Mouse (Mus musculus) bone marrow, adult 2 months (tissue): Measurements from ENCODE around the gene Mthfd1. TPM values are rescaled to one million over a fixed set of nuclear protein-coding genes. Genes with fewer than 3 reads are reported as not detected.
A peak's percentile ranks its signal among the peaks of the same experiment; 100 is the strongest.

Source experiments
- H3K27ac ChIP-seq: fragments of 200-500 bp; 2 replicates; pipeline ENCODE4 v1.5.1; 2012; ENCODE audit warnings: low read depth, mild to moderate bottlenecking, control low read depth, inconsistent platforms, low read length; ENCODE audit not compliant: control insufficient read depth, poor library complexity, insufficient read depth
- H3K4me1 ChIP-seq: fragments of 200-500 bp; 2 replicates; pipeline ENCODE4 v1.6.1; 2011; ENCODE audit warnings: low read length; ENCODE audit not compliant: control insufficient read depth, insufficient read depth
- H3K4me3 ChIP-seq: fragments of 200-500 bp; replicated peaks from 2 replicates; pipeline ENCODE3; 2011; ENCODE audit warnings: mild to moderate bottlenecking, low read depth, low read length, control low read depth; ENCODE audit not compliant: control insufficient read depth
- CTCF ChIP-seq: fragments of 200-500 bp; IDR thresholded peaks from 2 replicates; pipeline ENCODE4 v1.5.1; 2011; ENCODE audit warnings: low read length, control low read depth; ENCODE audit not compliant: control insufficient read depth, insufficient read depth
- POLR2A ChIP-seq: fragments of 200-500 bp; IDR thresholded peaks from 2 replicates; pipeline ENCODE4 v1.6.1; 2011; ENCODE audit warnings: low read depth, mild to moderate bottlenecking, control low read depth, low read length, borderline replicate concordance; ENCODE audit not compliant: control insufficient read depth
- WGBS: fragments of 180-500 bp; shearing (Covaris S2); methylation state at CpG from one replicate; pipeline ENCODE4 v1.1.7; 2018; 5-methylcytosine and 5-hydroxymethylcytosine counted together
- polyA plus RNA-seq: library from polyadenylated mRNA; stranded (reverse); fragments of >200 nt; gene quantifications from 2 replicates; pipeline ENCODE4 v1.2.4, GENCODE M21; 2011; ENCODE audit warnings: low replicate concordance; ENCODE audit not compliant: missing spikeins, insufficient read depth, insufficient read length

Mthfd1 gene
- polyA plus RNA-seq, 1 experiment, result 31.5 TPM

DNA sequence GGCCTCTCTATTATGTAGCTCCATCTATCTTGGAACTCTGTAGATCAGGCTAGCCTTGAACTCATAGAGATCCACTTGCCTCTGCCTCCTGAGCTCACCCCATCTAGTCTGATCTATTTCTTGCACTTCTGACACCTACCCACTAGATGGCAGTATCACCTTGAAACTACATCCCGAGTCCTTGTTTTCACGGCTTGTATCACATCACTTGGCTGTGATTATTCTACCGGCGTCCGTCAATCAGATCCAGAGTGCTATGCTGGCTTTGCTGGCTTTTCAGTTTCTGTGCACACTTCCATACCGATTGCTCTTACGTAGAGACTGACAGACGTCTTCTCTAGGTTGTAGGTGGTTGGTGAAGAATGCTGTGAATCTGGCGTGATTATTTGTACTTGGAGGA, 11.8 kb downstream of the Mthfd1 start:
- H3K27ac ChIP-seq, result no peak overlapping the region
- H3K4me3 ChIP-seq, result no peak overlapping the region
- TF ChIP-seq POLR2A, result no peak
- peak; percentile 20; the same call in 1 of the 2 replicates for TF ChIP-seq CTCF
- no peaks in the 10 kb centered on the region; the same call in 1 of the 2 replicates for H3K4me1 ChIP-seq
- WGBS, result 57% methylated on average over 9 of the region's 9 CpGs

DNA sequence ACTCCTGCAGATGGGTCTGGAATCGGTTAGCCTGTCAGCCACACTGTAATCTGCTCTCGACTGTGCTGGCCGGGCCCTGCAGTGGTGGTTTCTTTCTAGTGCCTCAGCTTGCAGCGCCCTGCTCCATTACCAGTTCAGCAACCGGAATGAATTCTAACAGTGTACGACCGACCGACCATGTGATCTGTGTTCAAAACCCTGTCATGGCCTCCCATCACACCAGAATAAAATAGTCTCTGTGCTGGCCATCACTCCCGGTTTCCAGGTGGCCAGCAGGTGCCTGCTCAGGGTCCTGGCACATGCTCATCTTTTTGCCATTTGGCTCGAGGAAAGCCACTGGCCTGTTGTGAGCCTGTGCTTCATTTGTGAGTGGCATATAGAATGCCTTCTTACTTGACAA, 13.6 kb downstream of the Mthfd1 start:
- Histone ChIP-seq H3K27ac (no peak overlapping the region), H3K4me1 (no peaks in the 10 kb centered on the region; the same call in 1 of the 2 replicates), H3K4me3 (no peak overlapping the region)
- TF ChIP-seq CTCF (no peak), POLR2A (no peak)
- 82% methylated on average over 10 of the region's 10 CpGs for WGBS

DNA sequence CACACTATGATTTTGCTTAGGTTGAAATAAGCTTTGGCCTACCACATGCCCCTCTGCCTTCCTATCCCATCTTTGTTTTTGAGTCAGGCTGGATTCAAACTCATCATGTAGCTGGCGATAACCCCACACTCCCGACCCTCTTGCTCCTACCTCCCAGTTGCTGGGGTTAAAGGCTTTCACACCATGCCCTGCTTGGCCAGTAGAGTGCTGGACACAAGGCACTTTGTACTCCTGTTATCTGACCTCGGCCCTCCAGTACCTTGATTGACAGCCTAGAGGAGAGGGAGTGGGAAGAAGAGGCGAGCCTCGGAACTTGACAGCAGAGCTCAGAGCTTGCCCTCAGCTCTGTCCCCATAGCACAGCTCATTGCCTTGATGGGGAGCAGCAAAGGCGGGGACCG, 14.1 kb downstream of the Mthfd1 start:
- TF ChIP-seq CTCF (no peak), POLR2A (no peak)
- WGBS, result 83% methylated on average over 7 of the region's 7 CpGs
- H3K4me1 ChIP-seq, result no peaks in the 10 kb centered on the region; the same call in 1 of the 2 replicates
- H3K4me3 ChIP-seq, result no peak overlapping the region
- no peak overlapping the region for H3K27ac ChIP-seq

DNA sequence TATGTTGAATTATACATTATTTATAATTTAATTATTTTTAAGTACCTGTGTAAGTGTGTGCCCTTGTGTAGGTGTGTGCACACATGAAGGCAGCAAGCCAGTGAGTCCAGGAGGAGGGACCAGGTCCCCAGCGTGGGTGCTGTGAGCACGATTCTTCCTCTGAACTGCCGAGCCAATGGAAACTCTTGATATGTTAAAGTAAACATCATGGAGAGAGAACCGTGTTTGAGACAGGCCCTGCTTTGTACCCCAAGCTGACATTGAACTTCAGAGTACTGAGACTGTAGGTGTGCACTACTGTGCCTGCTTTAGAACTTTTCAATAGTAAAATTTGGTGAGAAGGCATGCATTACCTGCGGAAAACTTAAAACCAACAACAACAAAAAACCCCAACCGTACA, 16.4 kb downstream of the Mthfd1 start:
- H3K4me1 ChIP-seq, result no peaks in the 10 kb centered on the region
- H3K4me3 ChIP-seq, result no peak overlapping the region
- no peak overlapping the region for H3K27ac ChIP-seq
- TF ChIP-seq CTCF (no peak), POLR2A (no peak)
- WGBS, result 89% methylated on average over 6 of the region's 6 CpGs

DNA sequence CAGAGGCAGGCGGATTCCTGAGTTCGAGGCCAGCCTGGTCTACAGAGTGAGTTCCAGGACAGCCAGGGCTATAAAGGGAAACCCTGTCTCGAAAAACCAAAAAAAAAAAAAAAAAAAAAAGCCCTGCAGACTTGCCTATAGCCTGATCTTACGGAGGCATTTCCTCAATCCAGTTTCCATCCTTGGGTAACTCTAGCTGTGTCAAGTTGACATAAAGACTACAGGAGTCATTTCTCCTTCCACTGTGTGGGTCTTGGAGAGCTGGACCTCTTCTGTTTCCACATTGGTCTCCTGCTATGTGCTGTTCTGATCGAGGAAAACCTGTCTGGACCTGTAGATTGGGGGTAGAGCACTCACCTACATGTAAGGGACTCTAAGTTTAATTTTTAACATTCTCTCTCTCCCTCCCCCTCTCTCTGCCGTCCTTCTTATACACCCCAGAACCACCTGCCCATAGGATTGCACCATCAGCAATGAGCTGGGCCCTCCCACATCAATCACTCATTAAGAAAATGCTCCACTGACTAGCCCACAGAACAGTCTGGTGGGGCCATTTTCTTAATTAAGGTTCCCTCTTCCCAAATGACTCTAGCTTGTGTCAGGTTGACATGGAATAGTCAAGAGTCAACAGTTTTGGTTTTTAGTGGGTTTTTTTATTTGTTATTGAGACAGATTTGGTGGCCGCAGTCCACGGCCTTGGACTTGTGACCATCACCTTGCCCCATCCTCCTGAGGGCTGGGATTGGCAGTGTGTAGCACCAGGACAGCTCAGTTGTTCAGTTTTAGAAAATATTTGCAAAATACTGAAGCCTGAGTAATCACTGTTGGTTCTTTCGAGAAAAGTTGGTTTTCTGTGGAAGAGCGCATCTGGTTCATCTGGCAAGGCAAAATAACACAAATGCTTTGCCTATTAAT, 17.8 kb downstream of the Mthfd1 start:
- Histone ChIP-seq H3K4me3 (no peak overlapping the region), H3K27ac (no peak overlapping the region), H3K4me1 (no peaks in the 10 kb centered on the region)
- TF ChIP-seq POLR2A, result no peak
- TF ChIP-seq CTCF, result no peak
- WGBS, result 83% methylated on average over 10 of the region's 10 CpGs

DNA sequence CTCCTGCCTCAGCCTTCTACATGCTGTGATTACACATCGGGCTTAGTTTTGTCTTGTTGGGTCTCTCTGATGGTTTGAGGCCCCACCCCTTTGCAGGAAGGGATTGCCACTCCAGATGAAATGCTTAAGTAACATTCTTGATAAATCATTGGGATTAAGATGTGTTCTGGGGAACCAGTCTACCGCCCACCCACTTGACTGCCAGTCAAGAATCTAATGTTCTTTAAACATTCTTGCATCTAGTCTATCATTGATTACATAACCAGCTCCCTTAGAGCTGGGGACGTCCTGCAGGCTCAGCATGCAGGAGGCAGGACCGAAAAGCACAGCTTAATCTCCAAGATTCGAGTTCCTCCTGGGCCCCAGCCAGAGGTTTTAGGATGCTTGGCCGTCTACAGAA, 23.1 kb downstream of the Mthfd1 start:
- no peak overlapping the region for H3K27ac ChIP-seq
- no peaks in the 10 kb centered on the region for H3K4me1 ChIP-seq
- WGBS, result 77% methylated on average over 6 of the region's 6 CpGs
- H3K4me3 ChIP-seq, result no peak overlapping the region
- TF ChIP-seq CTCF, result no peak
- TF ChIP-seq POLR2A, result no peak

DNA sequence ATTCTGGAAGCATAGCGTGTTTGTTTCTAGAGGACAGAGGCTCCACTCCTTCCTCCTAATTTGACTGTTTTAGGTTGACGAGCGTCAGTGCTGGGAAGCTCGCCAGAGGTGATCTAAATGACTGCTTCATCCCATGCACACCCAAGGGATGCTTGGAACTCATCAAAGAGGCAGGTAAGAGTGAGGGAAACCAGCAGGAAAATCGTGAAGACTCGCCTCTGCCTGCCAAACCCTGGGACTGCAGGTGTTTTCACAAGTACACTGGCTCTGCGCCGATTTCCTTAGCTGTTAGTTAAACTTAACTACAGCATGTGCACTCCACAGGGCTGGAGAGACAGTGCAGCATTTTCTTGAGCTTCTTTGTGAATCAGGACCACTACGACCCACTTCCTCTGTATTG, 25.5 kb downstream of the Mthfd1 start:
- TF ChIP-seq POLR2A (no peak), CTCF (no peak)
- H3K4me3 ChIP-seq, result no peak overlapping the region
- 88% methylated on average over 9 of the region's 9 CpGs for WGBS
- no peak overlapping the region for H3K27ac ChIP-seq
- no peaks in the 10 kb centered on the region for H3K4me1 ChIP-seq

DNA sequence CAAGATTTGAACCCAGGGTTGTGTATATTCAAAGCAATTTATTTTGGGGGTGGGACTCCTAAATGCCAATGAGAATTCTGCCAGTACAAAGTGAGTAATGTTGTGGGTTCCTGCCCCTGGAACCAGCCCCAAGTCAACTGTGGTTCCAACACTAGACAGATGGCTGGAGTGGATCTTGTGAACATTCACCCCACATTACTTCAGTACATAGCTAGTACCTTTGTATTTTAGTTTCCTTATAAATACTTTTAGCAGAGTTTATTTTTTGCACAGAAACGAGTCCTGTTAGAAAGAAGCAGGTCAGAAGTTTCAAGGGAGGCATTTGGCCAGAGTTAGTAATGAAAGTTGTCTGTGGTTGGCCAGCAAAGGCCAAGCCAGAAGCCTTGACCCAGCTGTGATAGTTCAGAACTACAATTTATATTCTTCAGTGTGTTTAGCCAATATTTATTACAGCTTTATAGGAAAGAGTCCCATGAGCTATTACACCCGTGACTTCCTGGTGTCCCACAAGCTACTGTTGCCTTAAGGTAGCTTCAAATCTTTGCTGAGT, 26.1 kb downstream of the Mthfd1 start:
- 81% methylated on average over 2 of the region's 2 CpGs for WGBS
- TF ChIP-seq POLR2A, result no peak
- no peak for TF ChIP-seq CTCF
- Histone ChIP-seq H3K27ac (no peak overlapping the region), H3K4me3 (no peak overlapping the region), H3K4me1 (no peaks in the 10 kb centered on the region)
